Mouse (Mus musculus) left cerebral cortex, adult 18-20 months (tissue): ENCODE data around the gene Rab3c. TPM values are rescaled to one million over a fixed set of nuclear protein-coding genes. Genes with fewer than 3 reads are reported as not detected.

Experiments used
- DNase-seq, 2 experiments: peaks; one replicate each; pipeline ENCODE4 v3.0.0; 2021 to 2022; ENCODE audit warnings: low spot score in 2 of 2, mixed read lengths in 1 of 2
- long read RNA-seq, 2 experiments: library from polyadenylated mRNA; stranded (forward); transcript quantifications; one replicate each; pipeline ENCODE4 v2.0.0; 2021
- total RNA-seq, 2 experiments: library from RNA; stranded (reverse); gene quantifications; 2 replicates each; pipeline ENCODE4 v1.2.3; 2021

The Rab3c gene
- total RNA-seq = 100 to 1,000 TPM; 170 to 177 TPM
- long read RNA-seq, experiment 1, full-length matches to known transcripts = 7 of 54 reads
- long read RNA-seq, experiment 1, partial matches to known transcripts = 0 of 54 reads
- long read RNA-seq, experiment 1, other reads (novel, unspliced or antisense) = 47 of 54 reads
- long read RNA-seq, experiment 2, full-length matches to known transcripts = 10 of 36 reads
- long read RNA-seq, experiment 2, partial matches to known transcripts = 0 of 36 reads
- long read RNA-seq, experiment 2, other reads (novel, unspliced or antisense) = 26 of 36 reads

DNA sequence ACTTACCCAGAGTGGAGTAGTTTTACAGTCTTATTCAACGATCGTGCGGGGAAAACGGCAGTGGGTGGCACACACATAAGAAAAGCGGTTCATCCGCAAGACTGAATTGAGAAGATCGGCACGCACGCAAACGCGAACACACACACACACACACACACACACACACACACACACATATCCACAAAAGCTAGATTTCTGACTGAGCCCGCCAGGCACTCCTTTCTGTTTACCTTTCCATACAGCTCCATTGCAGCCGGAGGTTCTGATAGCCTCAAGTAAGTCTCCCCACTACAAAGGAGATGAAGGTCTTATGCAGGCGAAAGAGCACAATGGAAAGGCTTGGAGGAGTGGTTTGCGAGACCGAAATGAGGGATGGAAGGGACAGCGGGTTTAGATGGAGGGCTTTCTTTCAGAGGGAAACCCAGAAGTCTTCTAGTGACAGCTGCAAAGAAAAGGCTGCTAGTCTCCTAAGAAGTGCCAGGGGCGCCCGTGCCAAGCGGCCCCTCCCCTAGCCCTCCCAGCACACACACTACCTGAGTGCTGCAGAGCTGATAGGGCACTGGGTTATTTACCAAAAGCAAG, at the start of gene Rab3c:
Rab3c (minus strand) TSS at position 434 of the 582 bp plus-strand sequence.
- DNase-seq = peak; percentile 10 to 24

DNA sequence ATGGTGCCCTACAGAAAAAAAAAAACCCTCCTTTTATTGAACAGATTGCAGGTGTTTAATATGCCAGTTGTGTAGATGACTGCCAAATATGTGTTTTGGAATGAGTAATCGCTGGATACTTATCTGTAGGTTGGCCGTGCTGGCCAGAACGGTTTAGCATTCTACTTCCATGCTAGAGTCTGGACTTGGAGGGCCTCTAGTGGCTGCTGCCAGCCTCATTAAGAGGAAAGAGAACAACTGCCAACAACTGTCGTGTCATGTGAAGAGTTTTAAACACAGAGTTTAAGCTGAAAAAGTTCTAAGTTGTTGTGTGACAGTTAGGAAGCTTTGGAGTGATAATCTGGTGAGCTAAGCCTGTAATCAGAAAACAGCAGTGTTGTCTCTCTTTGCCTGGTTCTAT, 38.0 kb upstream of the Rab3c start:
- peak; percentile 9 to 27 for DNase-seq

DNA sequence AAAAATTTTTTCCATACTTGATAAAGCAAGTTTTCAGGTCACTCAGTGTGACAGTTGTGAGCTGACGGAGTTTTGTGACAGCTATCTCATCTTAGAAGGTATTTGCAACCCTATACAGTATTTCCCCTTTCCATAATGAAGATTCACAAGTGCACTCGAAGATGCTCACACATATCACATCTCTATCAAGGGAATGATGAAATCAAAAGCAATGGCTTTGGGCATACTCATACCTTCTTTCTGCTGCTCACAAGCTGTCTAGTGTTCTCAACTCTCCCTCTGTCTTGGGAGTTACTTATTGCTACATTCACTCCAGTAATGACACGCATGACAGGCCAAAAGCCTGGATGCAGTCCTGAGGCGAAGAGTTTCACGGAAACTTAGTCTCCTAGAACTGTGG, 26.4 kb upstream of the Rab3c start:
- DNase-seq = no peak

DNA sequence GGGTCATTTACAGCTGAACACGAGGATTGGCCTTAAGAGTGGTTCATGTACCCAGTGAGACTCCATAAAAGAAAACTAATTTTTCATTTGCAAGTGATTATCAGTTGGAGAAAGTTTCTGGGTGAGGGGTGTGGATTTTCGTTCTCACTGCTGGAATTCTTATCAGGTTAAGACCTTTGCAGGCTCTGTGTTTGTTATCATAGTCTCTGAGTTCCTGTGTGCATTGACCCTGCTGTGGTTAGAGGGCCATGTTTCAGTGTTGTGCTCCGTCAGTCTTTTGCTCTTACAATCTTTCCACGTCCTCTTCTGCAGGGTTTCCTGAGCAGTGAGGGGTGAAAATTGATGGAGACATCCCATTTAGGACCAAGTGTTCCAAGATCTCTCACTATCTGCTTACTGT, 16.3 kb upstream of the Rab3c start:
- DNase-seq = no peak

DNA sequence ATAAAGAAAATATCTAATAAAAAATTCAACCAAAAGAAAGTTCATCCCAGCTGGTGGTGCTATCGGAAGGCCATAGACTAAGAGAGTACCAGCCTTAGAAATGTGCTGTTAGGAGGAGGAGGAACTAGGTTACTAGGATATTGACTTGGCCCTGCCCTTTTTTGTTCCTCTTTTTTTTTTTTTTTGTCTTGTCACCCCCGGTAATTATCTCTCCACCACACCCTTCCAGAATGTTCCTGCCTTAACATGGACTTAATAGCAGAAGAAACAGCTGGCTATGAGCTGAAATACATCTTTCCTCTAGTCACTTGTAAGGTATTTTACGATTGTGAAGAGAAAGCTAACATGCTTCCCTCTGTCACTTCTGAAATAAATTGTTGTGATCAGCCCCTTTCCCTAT, 7.7 kb upstream of the Rab3c start:
- no peak for DNase-seq

DNA sequence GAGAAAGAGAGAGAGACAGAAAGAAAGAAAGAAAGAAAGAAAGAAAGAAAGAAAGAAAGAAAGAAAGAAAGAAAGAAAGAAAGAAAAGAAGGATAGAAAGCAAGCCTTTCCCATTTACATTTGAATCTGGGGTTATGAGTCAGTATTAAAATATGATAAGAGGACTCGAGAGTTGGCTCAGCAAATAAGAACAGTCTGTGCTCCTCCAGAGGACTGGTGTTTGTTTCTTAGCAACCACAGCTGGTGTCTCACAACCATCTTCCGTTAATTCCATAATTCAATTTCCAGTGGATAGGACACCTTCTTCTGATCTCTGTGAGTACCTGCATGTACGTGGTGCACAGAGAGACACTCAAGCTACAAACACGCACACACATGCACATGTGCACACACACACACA, 3.0 kb upstream of the Rab3c start:
- DNase-seq = no peak

DNA sequence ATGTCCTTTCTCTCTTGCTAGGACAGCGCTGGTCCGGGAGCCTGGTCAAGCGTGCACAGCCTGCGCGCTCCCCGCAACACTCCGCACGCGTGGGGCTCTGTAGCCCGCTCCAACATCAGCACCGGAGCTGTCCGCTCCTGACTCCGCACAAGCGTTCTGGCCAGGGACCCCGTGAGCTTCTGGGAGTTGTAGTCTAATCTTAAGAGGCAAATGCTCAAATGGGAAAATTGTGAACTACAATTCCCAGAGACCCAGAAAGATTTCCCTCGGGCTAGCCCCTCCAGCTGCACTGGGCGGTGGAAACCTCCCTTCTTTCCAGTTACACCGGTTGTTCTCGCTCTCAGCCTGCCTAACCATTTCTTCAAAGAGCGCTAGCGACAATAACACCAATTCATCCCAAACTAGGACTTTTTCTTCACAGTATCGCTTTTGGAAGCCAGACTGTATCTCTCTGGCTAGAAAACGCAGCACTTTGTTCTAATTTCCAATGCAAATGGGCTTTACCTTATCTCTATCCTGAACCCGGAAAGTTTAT, 701 bp downstream of the Rab3c start:
- DNase-seq = peak; percentile 78 to 85

DNA sequence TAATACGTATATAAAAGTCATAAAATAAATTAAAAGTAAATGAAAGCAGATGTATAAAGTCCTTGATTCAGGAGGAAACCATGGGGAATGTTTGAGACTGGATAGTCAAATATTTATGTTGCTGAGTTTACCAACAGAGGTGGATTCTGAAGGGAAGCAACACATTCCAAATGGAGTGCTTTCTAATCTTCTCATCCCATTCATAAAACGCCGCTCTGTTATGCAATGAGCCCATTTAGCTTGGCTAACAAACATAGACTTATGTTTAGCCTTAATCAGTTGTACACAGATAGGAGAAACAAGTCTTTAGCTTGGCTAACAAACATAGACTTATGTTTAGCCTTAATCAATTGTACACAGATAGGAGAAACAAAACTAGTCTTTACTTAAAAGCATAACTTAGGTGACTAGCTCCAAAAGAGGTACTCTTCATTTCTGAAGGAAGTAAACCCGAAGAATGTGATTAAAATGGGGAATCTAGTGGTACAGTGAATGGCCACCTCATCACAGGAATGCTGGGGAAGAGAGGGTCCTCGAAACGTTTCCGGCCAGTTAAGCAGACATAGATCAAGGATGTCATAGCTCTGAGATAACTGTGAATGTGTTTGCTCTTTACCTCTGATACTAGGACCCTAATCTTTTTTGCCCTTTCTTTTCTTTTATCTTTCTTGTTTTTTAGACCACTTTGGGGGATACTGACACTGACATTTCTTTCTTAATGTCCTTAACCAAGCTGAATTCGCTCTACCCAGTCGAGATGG, 1.6 kb downstream of the Rab3c start:
- no peak for DNase-seq

DNA sequence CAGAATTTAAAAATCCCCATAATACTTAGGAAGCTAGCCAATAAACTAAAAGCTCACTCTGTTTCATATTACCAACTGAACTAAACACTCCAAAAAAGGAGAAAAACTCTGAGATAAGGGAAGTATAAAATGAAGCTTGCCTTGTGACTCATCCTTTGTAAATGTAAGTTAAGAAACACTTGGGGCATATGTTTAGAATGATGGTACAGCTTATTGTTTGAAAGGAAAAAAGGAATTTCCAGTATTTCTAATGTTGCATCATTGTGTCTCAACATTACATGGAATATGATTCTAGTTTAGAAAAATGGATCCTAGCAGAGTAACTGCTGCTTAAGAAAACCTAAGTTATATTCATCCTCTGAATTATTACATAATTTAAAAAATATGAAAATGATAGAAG, 3.1 kb downstream of the Rab3c start:
- no peak for DNase-seq

DNA sequence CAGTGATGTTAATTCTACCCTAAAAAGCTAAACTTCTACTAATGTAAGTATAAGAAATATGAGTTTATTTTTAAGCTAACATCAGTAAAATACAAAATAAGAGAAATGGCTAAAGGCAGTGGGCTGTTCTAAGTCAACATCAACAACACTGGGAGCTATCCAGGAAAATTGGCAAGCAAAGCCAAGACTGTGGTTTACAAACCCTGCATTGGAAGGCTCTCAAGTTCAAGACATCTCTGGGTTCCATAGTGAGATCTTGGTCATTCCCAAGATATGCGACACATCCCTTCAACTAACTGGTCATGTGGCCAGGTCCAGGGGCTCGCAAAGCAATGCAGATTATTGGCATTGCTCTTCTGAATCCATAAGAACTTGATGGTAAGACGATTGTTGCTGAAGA, 5.3 kb downstream of the Rab3c start:
- DNase-seq = no peak

DNA sequence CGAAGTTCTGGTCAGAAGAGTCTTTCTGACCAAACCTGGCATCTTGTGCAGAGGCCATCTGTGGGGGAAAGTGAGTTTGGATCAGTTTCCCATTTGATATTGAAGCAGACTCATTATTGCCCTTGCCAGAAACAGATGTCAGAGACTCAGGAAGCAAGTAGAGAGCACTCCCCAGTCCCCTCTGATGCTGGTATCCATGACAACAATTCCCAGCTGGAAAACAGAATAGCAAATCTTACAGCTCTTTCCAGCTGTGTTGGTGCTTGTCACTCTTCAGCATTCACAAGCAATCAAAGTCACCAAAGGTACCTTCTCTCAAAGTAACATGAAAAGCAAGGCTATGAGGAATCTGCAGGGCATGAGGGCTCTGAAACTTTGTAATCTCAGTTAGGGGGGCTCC, 20.1 kb downstream of the Rab3c start:
- DNase-seq = no peak

DNA sequence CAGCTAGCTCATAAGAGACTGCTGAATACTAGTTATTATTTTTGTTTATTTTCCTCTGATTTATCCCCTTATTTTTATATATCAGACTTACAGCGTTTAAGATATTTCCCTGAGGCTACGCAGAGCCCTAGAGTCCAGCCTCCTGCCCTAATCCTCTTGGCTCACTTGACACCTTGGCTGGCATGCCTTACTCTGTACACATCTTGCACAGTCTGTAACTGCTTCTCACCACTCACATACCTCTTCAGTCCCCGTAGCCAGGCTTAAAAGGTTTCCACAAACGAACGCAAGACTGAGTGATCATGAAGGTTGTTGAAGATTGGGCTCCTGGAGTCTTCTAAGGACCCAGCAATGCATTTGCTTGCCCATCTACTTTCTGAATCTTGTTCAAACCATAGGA, 29.3 kb downstream of the Rab3c start:
- no peak for DNase-seq

DNA sequence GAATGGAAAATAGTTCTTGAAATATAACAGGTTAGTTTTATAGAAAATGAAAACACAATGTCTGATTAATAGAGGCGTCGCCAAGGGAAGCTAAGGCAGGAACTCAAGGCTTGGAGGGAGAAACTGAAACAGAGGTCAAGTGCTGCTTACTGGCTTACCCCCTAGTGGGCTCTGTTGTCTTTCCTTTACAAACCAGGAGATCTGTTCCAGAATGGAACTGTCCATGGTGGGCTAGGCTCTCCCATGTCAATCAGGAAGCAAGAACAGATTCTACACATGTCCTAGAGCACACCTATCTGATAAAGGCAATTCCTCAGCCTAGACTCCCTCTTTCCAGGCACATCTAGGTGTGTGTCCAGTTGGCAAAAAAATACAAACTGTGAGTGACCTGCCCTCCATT, 32.3 kb downstream of the Rab3c start:
- no peak for DNase-seq

DNA sequence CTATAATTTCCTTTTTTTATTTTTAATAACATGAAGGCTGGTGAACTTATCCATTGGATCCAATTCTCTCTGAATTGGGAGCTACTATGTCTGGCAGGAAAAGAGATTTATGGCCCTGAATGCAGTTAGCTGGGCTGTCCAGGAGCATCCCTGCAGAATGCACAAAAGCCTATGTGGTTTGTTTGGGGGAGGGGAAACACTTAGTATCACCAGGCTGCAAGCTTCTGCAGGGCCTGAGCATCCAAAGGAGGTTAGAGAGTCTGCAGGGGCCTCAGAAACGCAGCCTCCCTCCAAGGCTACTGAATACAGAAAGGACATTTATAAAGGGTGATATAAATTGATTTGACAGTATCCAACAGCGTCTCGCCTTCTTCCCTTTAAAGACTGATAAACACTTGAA, 41.8 kb downstream of the Rab3c start:
- DNase-seq = no peak

DNA sequence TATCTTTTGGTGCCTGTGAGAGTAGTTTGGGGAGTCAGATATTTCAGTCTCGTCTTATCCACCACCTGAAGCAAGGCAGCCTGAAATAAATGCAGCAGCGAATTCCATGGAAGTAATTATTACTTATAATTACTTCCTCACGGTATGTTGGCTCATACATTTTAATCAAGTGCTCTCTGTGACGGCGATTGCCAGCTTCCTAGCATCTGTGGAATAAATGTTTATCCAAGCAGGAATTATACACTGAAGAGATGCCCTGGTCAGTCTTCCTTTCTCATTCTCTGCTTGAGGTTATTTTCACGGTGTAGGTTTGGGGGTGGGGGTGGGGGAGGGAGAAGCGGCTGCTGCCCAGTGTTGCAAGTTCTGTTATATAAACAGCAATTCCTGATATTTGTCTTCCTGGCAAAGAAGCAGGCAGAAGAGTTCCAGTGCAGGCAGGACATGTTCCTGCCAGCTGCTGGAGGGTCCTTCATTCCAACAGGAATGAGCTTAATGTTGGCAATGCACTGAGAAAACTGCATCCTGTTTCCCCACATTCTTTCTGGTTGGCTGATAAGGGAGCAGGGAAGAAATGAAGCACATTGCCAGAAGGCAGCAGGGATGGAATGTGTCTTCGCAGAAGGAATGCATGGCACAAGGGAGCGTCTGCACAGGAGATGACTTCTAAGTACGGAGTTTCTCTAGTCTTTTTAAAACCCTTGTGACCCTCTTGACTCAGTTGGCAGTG, 43.4 kb downstream of the Rab3c start:
- DNase-seq = no peak

DNA sequence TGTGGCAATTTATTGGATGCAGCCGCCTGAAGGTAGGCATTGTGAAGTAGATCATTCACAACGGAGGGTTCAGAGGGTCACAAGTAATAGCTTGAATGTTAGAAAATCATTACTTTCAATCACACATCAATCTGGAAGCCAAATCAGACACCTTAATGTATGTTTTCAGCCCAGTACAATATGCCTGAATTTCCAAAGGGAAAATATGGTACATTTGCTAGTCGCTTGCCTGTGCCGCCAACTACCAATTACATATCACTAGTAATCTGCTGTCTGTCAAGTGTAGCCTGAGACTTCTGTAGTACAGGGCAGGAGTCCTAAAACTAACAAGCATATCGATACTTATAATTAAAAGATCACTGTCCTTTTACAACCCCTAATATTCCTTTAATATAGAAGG, 47.4 kb downstream of the Rab3c start:
- DNase-seq = no peak

DNA sequence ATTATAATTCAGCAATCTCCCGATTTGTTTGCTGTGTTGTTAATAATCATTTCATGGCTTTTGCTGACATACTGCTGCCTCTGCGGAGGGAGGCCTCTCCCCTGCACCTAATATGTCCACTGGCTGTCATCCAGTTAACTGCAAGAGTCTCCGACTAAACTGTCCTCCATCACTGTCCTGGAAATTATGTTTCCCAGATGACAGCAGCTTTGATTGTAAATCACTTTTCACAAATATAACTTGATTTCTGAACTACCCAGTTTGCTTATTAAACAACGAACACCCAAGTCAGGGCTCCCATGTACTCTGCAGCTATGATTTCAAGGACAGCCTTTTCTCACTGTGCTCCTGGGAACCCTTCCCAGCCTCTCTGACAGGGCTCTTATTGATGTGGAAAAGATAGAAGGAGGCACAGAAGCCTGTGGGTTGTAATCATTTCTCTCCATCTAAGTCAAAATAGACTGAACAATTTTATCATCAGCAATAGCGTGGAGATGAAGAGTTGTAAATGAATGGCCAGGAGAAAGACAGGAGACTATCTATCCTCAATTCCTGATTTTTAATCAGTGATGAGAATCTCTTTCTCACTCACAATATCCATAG, 49.6 kb downstream of the Rab3c start:
- no peak for DNase-seq

DNA sequence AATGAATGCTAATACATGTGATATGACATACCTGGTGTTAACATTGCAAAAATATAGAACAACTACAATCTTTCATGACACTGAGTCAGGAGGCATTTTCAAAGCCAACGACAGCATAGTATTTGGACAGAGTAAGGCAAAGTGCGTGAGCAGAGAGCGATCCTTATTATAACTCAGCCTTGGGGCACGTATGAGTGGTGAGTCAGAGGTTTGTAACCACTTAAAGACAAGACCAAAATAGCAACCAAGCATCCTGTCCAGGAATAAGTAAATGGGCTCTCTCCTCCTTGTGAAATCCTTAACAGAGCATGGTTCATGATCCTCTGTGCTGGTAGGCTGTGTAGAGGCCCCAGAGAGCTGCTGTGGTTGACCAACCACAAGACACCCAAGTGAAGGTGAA, 50.8 kb downstream of the Rab3c start:
- no peak for DNase-seq

DNA sequence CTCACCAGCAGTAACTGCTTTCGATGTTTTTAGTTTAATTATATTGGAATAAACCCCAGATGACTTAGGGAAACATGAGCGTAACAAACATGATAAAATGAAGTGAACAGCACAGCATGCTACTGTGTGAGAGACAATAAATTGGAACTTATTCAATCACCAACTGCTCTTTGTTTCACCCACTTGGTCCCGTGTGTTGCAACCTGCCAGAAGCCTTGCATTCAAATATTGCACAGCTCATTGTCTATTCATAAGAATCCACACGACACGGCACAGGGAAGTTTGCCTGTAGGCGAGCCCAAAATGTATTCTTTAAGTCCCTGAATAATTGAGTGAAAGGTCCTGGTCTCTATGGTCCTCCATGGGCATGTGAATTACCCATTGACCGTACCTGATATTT, 61.6 kb downstream of the Rab3c start:
- no peak for DNase-seq

DNA sequence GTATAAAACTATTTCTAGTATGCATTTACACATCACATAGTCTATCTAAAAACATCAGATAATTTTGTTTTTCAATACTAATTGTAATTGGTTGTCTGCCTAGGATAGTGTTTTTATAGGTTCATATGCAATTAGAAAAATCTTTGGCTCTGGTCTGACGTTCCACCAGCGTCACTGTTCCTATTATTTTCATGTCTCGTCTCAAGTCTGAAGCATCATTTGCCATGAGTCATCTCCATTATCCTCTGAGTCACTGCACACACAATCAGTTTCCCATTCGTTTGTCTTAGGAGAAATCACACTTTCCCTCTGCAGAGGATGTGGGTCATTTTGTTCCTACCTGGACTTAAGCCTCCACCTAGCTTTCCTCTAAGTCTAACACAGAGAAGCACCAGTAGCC, 62.3 kb downstream of the Rab3c start:
- DNase-seq = no peak

DNA sequence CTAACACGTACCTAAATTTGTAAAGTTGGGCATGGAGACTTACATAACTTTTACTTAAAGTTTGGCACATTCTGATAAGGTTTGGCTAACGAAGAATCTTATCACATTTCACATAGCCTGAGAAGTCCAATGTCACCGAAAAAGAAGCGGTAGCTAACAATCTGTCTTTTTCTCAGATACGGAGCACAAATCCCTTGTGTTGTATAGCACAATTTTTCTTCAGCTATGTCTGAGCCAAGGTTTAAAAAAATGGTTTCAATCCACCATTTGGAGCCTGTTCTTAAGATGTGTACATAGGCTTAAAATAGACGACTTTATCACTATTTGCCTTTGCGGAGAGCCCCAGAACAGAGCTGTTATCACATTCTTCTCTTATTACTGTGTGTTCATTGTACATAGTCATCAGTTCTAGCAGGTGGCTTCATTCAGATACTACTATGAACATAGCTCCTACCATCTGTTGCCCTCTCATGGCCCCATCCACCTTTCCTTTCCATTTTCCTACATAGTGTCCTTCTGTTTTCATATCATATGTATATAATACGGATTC, 69.2 kb downstream of the Rab3c start:
- no peak for DNase-seq
